Mouse (Mus musculus) frontal cortex, adult 2 months (tissue): ENCODE data around the gene Tmem220. TPM values are rescaled to one million over a fixed set of nuclear protein-coding genes. Genes with fewer than 3 reads are reported as not detected.

ENCODE experiments used
- DNase-seq, 2 experiments: peaks; one replicate each; pipeline ENCODE4 v3.0.0; 2022; ENCODE audit warnings: low spot score in 1 of 2; ENCODE audit errors: extremely low spot score in 1 of 2
- polyA plus RNA-seq: library from polyadenylated mRNA; depleted of rRNA; stranded (reverse); fragments of >200 nt; gene quantifications from 2 replicates; pipeline ENCODE4 v1.2.3, GENCODE M21; 2012; rRNA removed

The Tmem220 gene
- polyA plus RNA-seq: 0.74 and 0.97 TPM in 2 replicates

DNA sequence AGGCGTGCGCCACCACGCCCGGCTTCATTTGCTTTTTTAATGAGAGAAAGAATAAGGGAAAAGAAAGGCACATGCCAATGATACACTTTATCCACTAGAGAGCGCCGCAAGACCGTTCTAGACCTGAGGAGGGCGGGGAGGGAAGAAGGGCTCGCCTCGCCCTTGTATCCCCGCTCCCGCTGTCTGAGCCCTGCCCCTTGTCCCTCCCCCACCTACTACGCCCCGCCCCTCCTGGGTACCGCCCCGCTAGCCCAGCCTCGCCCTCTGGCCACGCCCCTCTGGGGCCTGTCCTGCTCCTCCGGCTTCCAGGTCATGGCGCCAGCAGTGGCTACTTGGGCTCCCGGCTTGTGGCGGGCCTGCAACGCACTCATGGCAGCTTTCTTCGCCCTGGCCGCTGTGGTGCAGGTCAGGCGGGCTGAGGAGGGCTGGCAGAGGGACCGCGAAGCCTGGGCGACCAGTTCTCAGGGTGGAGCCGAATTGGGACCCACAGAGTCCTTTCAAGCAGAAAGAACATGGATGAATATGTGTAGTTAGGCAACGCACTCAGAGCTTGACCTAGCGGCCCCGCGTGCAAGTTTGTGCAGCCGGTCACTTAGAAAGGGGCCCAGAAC is at the start of gene Tmem220:
TSS of gene Tmem220 (plus strand) at position 288 of the 611 bp plus-strand sequence.
- DNase-seq: peak; percentile 74 to 89

DNA sequence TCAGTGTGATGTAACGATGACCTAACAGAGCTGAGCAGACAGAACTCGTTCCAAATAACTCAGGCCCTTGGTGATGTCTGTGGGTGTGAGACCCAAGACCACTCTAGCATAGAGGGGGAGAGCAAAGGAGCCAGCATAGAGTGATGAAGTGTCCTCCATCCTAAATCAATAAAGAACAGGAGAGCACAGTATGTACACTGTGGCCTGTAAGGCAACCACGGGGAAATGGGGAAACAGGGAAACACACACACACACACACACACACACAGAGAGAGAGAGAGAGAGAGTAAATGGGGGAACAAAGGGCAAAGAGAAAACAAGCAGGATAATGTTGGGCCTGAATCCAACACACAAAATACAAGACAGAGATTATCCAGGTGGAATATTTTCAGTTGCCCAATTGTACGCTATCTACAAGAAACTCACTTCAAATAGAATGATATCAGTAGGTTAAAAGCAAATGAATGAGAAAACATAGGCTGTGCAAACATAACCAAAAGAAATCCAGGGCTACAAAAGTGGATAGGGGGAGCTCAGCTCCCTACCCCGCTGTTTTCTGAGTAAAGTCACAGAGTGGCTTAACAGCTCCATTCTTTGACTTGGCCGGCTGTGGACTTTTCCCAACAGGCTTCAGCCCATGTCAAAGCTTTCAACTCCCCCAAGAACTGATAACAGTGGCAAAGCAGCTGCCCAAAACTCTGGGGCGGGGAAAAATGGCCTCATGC is 49.2 kb upstream of the Tmem220 start:
- DNase-seq: no peak

DNA sequence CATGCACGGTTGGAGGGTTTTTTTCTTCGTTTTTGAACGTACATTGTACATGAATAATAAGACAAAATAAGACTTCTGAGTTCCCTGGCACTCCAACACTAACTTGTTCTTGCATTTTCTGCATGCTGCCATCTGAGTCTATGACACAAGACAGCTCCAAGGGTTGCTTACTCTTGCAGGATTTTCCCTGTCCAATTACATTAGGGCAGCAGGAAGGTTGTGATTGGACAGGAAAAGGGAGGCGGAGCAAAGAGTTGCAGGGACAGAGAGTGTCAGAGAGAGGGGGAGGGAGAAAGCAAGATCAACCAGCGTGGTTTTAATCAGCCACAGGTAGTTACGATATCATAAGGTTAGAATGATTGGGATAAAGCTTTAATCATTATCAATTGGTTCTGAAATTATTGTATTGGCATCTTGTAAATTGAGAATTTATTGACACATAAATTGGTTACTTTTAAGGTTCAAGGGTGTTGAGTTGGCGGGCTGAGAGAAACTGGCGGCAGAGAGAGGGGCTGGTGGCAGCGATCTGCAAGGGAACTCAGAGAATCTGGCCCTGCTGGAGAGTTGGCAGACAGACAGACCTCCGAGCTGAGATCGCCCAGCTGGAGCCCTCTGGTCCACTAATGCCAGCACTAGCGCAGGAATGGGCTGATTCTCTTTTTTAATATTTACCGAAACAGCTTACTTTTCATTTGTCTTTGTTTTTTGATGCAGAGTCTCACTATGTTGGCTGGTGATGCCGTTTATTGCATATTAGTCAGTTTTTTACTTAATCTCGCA is 43.4 kb upstream of the Tmem220 start:
- DNase-seq: no peak

DNA sequence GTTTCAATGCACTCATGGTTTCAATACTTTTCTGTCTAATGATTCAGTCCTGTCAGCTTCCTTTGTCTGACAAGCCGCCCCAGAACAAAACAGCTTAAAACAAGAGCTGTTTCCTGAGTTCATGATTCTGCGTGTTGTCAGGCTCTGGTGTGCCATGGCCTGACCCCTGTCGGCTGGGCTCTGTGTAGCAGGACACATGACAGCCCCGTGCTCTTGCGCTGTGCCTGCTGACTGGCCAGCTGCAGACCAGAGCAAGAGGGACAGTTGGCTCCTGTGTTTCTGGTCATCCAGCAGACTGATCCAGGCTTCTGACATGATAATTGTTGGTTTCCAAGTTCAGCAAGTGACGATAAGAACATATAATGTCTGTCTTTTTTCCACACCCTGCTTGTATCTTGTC is 42.2 kb upstream of the Tmem220 start:
- DNase-seq: no peak

DNA sequence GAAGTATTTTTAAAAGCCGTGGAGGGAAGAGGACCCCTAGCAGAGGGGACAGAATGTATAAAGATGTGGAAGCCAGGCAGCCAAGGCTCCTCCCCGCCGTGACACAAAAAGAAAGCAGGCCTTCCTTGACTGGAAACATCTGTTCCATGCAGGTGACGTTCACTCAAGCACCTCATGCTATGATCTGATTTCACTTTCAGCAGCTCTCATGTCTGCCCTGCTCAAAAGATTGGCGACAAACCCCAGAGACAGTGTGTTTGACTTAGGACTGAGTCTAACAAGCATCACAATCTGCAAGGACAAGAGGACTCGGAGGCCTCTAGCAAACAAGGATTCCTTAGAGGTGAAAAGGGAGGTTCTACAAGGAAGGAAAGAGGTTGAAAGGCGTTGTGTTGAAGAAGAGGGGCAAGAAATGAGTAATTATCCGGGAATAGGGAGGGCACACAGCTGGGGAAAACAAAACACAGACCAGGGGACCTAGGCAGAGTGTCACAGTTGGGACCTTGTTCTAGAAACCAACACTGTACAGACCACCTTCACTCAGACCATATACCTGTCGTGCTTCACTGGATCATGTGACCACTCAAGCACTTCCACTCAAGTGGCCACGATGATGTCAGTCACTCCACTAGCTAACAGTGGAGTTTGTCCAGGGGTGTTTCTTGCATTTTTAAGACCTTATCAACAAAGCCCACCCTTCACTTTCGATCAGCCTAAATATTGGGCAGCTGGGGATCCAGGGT is 41.4 kb upstream of the Tmem220 start:
- no peak for DNase-seq

DNA sequence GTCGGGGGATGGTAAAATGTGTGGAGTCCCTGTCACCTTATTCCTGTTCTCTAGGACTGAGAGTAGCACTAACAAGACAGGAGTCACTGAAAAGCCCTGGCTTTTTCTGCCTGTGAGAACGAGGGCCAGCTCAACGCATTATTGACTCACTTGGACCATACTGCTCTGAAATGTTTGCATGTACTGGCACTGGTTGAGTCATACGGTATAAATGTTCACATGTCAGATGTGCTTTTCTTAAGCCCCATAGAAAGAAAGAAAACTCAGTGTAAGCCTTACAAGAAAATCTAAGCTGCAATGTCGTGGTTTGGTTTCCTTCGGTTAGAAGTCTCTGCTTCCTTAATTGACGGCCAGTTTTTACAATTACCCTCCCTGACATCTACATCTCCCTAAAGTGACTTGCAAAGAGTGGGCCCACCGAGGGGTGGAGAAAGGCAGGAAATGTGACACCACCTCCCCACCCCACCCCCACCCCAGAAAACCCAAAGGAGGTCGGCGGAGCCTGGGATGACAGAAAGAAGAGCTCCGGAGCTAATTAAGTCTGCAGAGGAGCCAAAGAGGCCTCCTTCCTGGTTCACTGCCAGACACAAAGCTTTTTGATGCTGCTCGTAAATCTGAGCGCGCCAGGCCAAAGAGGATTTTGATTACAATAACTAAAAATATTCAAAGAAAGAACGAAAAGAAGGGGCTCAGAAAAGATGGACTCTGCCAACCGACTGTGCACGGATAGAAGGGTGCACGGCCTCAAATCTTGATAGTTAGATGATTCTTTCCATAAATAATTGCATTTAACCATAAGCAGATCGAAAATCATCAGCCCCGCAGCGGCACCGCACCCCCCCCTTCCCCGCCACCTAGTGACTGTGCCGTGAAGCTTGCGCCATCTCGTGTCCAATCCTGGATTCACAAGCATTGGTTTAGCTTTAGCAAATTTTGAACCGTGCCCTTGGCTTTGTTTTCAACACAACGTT is 40.5 kb upstream of the Tmem220 start:
- DNase-seq: peak in 1 of 2 experiments; percentile 87

DNA sequence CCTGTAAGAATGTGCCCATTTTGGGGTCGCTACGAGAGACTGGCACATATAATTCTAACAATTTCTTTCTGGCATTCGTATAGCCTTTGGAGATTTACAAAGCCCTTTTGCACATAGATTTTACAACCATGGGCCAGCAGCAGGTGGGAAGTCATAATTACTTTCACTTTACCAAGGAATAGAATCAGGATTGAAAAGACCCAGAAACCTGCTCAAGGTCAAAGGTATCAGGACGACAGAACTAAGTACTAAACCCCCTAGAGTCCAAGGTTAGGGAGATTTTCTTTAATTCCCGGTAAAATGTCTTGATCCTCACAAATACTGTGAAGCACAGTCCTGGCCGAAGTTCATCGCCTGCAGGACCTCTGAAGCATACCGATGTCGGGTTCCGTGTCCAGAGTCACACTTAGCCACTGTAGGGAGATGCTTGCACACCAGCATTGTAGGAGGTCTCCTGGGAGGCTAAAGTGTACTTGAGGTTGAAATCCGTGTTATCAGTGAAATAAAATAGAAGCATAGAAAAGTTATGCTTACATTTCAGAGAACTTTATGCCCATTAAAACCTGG is 39.7 kb upstream of the Tmem220 start:
- no peak for DNase-seq

DNA sequence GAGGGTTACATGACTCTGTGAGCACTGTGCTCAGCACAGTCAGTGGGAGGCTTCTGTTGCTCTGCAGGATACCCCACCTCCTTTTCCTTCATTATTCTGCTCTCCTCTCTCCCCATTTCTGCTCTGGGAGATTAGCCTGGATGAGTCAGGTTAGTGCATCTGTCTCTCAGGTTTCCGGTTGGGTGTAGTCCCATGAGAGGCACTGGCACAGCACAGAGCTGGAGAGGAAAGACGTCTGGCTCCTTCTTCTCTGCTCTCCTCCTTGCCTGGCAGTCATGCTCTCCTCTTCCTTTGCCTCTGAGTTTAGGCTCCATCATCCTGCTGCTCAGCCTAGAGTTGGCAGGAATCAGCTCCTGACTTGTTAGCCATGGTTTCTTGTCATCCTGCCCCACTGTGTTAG is 32.8 kb upstream of the Tmem220 start:
- DNase-seq: peak in 1 of 2 experiments; percentile 19

DNA sequence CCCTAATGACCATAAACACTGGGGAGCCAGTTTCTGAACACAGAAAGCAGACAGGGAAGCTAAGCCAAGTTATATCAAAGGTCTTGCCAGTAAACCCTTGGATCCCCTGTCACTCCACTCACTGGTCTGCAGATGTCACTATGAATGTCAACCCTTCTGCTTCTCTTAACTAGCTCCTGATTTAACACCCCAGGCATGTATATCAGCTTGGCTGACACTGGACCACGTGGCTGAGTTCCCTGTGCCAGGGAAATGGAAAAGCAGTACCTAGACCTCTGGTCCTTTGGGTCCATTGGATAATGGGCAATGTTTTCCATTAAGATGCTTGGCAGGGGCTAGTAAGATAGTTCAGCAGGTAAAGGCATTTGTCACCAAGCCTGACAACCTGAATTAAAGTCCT is 31.3 kb upstream of the Tmem220 start:
- no peak for DNase-seq

DNA sequence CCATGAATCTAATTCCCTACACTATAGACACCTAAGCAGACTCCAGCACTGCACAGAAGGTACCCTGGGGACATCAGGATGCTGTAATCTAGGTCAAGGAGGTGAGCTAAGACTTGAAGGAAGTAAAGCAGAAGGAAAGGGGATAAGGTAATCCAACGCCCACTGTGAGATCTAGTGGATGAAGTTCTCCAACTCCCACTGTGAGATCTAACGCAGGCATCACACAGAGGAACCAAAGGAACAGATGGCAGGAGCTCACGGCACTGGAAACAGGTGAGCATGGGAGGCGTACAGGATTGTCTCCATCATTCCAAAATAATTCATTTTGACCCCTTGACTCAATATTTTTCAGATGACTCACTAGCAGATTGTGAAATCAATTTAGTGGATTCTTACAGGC is 28.5 kb upstream of the Tmem220 start:
- DNase-seq: no peak

DNA sequence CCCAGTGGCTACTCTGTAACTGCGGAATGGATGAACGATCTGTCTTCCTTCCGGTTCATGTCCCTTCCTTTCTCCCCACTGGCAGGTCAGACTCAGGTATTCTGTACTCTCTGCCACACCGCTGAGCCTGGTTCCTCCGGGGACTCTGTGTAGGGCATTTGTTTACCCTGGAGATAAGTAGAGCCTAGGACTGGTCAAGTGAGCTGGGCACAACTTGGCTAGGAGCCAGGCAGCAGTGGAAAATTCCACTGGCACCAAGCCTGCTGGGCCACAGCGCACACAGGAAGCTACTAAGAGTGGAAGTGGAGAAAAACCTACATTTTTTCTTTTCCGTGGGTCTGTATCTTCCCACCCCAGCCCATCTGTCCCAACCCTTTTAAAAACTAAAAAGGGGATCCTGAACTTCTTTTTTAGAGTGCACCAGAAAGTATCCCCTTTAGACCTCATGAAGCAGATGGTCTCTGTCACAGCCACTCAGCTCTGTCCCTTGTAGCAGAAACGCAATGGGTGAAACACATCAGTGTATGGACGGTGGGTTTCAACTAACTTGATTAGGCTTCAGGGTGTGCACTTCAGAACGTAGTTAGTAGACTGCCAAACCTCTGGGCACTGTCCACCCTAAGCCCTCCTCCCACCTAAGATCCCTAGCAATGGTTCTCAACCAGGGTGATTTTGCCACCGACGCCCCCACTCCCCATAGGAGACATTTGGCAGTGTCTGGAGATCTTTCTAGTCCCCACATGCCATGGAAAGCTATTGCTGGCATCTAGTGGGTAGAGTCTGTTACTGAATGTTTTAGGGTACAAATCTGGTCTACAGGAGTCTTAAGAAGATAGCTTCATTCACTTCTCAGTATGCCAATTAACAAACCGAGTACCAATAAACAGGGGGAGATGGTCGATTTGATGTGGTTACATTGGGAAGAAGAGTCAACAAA is 26.2 kb upstream of the Tmem220 start:
- DNase-seq: peak in 1 of 2 experiments; percentile 53

DNA sequence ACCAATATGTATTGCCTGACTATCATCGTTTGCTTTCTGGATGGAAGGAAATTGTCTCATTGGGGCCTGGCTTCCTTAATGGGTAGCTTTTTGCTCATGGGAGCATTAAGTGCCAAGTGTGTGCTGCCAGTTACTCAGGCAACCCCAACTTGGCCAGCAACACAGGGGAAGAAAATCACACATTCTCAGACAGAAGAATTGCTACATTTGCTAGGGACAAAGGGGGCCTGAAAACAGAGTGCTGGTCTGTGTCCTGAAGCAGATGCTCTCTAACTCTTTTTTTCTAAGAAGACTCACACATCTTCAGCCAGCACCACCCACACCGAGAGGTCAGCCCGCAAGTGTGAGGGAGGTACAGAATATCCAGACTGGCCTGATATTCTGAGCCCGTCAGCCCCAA is 24.3 kb upstream of the Tmem220 start:
- DNase-seq: no peak

DNA sequence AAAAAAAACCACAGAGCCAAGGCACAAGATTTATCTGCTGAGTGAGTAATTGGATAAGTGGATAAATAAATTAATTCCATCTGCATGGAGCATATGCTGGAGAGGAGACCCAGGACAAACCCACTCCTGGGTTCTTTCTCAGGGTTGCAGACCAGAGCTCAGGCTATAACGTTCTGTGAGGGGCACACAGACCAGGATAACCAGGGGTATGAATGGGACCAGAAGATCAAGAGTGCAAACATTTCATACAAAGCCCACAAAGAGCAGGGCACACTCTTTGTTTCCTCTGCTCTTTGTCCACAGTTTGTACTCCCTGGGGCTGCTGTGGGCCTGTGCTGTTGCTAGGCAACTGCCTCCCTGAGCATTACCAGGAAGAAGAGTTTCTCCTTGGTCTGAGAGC is 23.2 kb upstream of the Tmem220 start:
- DNase-seq: no peak

DNA sequence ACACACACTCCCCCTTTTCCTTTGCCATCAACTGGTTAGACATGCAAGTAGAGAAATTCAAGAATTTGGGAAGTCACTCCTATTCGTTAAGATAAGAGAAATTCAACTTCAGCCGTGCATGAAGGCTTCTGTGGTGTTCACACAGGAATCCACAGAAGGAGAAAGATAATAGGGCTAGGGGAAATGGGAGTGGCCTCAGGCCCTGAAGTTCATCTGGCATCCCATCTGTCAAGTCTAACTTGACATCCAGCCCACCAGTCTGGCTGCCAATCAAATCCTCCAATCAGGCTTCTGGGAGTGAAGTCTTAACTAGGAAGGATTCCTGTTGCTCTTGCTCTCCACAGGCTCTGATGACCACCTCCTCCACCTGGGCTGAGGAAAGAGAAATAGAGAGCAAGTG is 22.0 kb upstream of the Tmem220 start:
- no peak for DNase-seq

DNA sequence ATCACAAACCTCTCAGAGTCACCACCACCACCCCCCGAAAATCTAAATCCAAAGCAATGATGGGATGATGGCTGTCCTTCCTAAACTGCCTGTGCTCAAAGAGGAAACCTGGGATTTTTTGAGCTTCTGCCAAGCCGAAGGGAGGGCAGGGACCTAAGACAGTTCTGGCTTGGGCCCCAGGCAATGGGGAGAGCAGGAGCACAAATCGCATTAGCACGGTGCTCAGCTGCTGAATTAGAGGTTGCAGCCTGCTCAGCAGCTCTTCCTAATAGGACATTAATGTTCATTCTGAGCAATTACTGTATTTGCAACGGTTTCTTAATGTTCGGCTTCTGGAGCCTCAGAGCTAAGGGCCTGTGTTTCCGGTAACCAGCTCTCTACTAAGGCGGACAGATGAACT is 17.0 kb upstream of the Tmem220 start:
- no peak for DNase-seq

DNA sequence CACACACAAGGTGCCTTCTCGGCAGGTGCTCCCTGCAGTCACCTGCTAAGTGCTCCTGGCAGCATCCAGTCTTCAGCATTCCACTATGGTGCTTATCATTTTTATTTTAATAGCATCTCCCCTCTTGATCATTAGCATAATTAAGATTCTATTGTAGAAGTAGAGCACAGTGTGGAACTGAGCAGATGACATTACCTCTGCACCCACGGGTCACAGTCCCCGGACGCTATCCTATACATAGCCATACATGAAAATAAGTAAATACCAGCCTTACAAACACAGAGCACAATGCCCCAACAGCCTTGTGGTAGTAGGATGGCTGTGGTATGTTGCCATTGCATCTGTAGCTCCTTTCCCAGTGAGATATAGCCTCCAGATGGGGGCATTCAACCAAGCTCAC is 16.4 kb upstream of the Tmem220 start:
- DNase-seq: no peak

DNA sequence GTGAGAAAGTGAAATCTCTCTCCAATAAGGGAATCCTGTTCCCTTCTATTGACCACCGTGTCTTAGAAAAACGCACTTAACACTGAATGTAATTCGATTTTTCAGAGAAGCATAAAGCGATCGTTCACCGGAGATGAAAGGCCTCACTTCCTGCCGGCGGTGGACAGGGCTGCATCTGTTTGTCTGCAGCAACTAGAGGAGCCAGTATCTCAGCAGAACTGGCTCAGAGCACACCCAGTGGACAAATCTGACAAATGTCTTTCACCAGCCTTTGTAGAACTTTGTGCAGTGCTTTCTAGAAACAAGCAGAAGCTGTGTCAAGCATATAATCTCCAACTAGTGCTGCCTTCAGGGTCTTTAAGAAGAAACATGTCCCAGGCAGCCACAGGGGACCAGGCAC is 14.5 kb upstream of the Tmem220 start:
- DNase-seq: peak in 1 of 2 experiments; percentile 35

DNA sequence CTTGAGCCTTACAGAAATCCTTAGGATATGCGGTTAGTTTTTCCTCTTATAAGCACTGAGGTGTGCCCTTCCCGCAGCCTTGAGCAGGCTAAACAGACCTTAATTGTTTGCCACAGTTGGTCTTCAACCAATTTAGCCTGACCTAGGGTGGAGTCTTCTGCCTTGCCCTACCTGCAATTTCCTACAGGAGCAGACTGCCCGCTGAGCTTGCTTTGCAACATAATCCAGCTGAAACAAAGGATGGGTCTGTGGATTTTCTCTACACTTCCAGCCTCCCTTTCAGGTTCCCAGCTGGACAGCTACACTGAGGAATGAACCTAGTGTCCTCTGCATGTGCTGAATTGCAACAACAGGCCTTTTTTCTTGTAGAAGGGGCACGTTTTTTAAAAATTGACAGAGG is 13.3 kb upstream of the Tmem220 start:
- DNase-seq: no peak
